Mouse (Mus musculus) layer of hippocampus, adult 9-11 months (tissue): Measurements from ENCODE around the gene Rbms1.

Experiments used
- DNase-seq: peaks from one replicate; pipeline ENCODE4 v3.0.0; 2022

Gene Rbms1

DNA sequence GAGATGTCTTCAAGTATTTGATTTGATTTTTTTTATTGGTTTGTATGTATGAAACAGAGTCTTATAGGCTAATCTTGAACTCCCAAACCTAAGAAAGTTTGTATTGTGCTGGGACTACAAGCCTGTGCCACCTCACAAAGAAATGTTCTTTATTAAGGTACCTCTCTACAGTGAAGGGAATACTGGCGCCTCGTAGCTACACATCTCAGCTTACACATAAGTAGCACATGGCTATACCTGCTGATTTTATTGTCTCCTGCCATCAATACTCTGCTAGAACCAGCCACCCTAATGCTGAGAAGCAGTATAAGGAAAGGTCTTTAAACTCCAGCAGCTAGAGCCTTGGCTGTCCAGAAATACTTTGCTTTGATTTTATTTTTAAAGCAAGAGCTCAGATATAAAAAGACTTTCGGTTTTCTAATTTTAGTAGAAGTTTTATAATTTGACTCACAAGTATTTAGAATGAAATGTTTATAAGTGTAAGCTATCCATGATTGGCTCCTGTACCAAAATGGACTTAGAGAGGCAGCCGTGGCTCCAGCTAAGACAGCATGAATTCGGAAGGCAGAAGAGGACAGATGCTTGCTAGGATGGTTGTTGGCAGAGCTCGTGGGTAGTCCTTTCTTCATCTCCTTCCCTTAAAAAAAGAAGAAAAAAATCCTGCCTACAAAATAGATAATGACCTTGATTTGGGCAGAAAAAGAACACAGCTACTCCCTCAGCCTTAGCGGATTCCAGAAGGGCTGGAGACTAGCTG, 48.3 kb downstream of the Rbms1 start:
- no peak for DNase-seq

DNA sequence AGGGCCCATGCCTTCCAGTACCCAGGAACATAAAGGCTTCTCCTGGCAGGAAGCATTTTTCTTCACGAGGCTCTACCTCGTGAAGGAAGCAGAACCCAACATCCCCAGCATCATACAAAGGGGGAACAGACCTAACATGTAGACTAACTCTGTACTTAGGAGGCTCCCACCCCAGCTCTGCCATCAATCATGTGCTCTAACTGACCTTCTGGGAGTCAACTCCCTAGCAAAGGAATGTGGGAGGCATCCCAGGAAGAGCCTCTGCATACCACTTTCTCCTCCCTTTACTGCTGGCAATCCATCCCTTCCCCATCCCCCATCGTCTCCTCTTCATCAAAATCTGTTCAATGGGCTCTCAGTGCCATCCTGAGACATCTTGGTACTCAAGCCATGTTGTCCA, 49.7 kb downstream of the Rbms1 start:
- no peak for DNase-seq

DNA sequence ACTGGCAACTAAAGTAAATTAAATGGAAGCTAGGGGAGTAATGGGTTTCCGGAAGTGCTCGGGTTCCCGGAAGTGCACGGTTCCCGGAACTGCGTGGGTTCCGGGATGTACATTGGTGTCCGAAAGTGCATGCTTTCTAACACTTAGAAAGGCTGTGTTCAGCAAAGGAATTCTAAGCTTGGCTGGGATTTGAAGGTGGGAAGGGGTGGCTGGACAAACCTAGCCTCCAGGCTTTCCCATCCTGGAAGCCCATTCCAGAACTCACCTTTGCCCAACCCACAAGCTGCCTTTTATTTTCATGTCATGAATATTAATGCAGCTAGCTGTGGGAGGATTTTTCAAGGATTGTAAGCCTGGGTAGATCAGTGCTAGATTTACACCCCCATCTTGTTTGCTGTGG, 51.3 kb downstream of the Rbms1 start:
- no peak for DNase-seq

DNA sequence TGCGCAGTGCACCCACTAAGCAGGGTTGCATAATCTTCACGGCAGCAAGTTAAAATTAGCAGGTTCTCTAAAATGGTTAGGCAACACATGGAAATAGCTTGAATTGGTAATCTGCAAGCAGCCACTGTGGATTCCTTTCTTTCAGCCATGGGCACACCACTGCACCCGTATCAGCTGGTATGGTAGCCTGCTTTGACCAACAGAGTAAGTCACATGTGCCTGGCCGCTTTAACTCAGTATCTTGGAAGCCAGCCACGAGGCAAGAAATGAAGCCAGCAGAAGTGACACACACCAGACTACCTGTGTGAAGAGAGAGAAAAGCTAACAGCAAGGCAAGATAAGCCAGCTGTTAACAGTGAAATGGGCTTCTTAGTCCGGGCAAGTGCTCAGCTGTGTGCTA, 52.2 kb downstream of the Rbms1 start:
- DNase-seq, result peak; percentile 72

DNA sequence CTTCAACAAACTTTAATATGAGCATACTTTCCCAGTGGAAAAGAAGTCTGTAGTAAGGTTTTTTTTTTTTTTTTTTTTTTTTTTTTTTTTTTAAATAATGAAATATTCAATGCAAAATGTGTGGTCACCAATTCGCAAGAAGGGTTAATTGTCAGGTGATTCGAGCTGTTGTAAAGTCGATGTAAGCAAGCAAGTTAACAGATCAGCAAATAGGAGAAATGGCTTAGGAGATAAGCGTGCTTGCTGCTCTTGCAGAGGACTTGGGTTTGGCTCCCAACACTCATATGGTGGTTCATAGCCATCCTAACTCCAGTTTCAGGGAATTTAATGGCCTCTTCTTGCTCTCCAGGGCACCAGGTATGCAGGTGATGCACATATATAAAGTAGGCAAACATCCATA, 54.4 kb downstream of the Rbms1 start:
- DNase-seq, result no peak

DNA sequence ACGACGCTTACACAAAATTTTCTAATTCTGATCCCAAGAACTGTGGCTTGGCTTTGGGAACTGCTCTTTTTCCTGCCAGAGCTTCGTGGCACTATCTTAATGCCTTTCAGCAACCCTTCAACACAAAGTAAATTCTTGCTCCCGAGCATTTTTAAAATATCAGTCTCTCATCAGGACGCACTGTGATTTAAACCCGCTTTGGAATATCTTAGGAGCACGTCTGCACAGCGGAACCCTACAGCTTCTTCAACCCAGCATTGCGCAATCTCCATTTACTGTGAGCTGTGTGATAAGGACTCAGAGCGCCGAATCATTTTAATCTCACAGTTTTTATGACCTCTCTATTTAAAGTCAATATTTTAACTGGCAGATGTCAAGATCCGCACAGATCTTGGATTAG, 54.9 kb downstream of the Rbms1 start:
- no peak for DNase-seq

DNA sequence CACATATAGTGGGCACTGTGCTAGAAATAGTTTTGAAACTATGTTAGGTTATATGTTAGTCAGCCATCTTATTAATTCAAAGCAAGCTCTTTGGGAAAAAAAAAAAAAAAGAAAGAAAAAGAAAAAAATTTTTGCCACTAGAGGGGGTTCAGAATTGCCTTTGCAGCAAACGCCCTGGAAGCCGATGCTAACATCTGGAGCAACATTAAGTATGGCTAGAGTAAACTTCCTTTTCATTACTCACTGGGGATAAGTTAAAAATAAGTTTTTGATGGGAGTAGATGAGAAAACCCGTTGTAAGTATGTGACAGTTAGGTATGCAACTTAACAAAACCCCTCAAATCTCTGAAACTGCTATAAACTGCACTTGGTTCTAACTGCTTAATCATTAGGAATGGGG, 57.7 kb downstream of the Rbms1 start:
- no peak for DNase-seq

DNA sequence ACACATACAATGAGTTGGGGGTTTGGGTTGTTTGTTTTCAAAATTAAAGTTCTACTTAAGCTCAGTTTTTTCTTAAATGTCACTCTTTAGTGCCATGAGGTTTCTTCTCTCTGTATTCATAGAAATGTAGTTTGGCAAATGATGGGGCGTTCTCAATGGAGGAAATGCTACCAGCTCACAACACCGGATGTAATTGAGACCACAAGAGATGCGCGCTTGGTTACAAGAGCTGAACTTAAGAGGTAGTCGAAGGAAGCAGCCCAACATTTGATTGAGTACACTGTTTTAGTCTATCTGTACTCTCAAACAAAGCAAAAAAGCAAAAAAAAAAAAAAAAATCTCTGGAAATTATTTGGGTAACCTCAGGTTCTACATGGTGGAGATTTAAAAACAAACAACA, 58.9 kb downstream of the Rbms1 start:
- DNase-seq, result no peak

DNA sequence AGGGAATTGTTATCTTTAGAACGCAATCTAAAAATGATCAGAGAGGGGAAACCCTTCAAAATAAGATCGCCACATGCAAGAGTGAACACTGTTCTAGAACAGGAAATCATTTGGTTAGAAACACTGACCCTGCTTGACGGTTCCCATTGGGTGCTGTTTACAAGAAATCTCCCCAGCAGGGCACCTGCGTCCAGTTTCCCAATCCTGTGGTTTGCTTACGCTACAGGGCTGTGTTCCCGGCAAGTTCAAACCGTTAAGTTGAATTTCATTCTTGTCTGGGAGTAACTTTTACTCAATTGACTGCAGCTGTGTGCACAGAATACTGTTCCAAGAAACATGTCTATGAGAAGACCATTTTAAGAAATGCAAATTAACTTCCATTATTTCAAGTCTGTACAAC, 59.5 kb downstream of the Rbms1 start:
- DNase-seq, result no peak

DNA sequence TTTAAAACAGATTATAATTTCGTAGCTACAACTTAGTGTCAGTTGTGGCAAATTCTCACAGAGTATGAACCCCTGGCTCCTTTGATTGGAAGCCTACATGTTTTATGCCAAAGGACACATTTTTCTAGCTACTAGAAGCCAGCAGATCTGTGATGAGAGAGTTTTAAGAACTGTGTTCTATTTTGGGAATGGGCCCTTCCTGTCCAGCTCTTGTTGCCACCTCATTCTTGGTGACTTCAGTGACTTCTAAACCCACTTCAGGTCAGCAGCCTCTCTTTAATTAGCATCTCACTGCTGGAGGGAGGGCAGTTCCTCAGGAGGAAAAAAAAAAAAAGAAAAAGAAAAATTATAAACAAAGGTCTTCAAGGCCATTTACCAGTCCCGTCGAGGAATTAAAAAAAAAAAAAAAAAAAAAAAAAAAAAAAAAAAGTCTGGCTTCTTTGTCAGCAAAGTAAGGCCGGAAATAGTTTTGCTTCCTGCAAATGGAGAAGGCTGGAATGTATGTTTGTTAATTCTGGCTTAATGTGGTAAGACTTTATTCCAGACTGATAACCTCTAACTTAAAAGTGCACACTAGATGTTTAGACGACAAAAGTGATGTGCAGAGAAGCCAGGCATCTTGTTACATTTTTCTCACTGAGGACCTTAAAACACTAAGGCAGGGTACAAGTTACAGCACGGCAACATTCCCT, 60.4 kb downstream of the Rbms1 start:
- DNase-seq, result no peak

DNA sequence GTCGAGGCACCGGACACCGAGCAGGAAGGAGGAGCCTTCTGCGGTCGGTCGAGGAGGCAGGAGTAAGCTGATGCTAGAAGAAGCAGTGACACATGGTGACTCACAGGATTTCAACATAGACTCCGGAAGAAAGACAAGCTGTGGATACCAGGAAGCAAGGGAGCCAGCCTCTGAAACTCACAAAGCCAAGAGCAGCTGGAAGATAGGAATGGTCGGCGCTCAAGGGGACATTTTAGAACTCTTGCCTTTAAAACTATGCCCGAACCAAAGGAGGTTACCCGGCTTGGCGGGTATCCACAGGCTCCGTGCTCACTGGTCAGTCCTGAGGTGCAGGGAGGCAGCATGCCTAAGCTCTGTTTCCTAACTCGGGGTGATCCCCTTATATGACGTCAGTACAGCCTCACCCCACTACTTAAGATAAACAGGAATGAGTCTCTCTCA, 61.5 kb downstream of the Rbms1 start:
- peak; percentile 34 for DNase-seq

DNA sequence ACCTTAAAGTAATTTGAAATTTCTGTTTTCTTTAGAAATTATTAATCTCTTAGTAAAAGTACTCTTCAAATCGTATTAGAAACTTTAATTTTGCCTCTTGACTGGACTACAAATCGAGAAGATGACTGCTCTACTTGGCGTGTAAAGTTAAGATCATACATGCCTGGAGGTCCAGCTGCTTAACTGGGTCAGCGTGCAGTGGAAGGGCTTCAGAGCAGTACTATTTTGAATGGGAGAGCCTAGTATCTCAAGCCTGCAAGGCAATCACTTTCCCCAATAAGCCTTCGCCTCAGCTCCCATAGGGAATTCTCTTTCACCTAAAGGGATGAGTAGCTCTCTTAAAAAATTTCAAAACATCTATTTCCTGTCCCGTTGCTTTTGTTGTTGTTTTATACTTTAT, 62.0 kb downstream of the Rbms1 start:
- no peak for DNase-seq

DNA sequence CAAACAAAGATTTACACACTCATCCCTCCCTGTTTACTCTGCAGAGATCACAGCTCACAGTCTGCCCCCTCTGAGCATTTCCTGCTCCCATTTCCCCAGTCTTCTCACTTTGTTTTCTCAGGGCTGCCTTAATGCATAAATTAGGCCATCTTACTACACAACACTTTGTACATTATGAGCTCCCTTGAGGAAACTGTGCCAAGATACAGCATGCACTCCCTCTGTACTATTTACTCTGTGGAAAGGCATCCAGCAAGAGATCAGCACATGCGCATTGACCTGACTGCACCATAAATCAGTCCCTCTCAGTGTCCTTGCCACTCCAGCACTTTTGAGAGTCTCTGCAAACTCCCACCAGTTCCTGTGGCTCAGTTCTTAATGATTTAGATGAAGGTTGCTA, 70.0 kb downstream of the Rbms1 start:
- DNase-seq, result no peak

DNA sequence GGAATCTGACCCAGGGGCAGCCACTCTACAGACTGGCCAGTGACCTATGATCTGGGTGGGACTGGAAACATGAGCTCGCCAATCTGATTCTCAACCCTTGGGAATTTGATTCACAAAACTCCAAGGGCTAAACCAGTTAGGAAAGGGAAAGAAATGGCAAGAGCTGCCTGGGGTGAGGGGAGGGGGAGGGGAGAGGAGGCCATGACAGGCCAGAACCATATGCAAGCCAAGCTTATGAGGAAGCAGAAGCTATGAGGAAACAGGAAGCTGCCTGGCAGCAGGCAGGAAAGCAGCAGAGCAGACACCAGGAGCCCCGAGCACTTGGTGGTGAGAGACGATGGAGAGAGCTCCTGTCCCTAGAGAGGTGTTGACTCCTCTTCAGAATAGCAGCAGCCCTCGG, 79.1 kb downstream of the Rbms1 start:
- peak; percentile 7 for DNase-seq

DNA sequence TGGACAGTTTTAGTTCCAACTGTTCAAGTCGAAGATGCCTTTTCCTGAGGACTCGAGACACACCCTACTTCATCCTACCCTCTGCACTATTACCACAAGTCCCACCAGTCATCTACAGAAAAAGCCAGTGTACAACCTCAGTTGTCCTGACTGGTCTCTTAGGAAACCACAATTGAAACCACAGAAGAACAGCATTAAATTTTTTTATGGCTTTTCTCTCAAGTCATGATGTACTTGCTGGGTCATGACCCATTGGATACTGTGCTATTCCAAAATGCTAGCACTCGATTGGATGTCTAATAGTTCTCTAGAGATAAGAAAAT, 80.0 kb downstream of the Rbms1 start:
- DNase-seq, result no peak

DNA sequence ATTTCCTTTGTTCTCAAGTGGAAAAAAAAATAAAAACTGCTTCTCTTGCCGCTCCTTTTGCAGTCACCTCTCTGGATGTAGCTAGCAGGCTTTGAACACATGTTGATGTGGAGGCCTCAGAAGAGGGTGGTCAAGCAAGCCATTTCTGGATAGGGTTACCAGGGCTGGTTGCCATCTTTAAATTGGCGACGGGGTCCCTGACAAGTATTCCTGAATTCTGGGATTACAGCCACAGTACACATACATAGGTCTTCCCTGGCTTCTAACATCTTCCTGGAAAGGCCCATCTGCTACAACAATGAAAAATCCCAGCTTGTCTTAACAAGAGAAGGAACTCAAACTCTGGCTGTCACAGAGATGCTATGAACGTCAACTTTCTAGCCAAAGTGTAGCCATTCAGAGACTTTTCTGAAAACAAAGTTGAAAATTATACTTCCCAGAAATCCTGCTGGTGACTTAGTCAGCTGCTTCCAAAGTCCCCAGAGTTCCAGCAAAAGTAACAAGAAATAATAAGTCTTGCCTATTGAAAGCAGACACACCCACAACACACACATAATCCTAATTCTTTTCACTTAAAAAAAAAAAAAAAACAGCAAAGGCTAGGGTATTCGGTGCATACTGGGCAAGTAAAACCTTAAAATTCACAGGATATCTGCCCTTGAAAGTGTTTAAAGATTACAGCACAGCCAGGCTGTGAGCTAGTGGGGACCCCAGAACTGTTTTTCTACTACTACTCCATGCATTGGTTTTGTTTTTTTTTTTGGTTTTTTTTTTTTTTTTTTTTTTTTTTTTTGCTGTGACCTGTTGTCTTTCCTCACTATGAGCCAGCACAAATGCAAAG, 80.6 kb downstream of the Rbms1 start:
- DNase-seq, result no peak

DNA sequence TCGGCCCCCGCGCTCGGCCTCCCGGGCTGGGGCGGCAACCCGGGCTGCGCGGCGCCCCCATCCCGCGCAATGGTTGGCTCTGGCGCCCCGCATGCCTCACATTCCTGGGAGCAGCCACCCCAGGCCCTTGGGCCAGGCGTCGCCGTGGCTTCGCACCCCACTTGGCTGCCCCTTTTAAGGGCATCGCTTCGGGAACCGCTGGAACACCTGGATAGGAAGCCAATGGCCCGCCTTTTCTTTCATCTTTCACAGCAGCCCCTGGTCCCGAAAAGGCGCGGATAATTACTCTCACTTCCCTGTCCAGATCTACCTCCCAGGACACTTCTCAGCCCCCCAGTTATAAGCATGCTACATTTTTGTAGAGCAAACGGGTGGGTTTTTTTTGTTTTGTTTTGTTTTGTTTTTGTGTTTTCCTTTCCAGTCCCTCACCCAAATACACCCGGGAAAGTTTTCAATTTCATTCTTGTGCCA, 81.4 kb downstream of the Rbms1 start:
- DNase-seq, result no peak

DNA sequence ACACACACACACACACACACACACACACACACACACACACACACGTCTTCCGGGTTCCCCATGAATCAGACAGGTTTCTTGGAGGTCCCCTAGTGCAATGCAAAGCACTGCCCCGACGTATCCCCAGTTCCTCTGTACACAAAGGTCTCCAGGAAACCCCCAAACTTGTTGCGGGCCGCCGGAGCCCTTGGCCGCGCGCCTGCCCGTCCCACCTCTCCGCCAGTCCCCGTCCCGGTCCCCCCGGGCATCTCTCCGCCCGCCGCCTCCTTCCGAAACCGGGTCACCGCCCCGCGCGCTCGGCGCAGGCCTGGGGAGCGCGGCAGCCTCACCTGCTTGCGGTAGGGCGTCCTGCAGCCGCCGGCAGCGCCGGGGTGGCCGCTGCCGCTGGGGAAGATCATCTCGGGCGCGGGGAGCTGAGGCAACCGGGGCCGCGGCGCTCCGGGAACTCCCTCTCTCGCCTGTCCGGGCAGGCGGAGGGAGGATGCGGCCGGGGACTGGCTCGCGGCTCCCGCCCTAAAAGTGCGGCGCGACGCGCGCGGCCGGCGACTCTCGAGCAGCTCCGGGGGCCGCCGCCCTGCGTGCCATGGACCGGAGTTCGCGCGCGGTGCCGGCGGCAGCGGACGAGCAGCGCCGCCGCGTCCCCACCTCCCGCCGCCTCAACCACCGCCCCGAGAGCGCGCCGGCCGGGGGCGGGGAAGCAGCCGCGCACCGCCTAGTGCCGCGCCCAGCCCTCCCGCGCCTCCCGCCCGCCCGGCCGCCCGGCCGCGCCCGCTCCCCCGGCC, 82.0 kb downstream of the Rbms1 start:
- DNase-seq, result peak; percentile 21

DNA sequence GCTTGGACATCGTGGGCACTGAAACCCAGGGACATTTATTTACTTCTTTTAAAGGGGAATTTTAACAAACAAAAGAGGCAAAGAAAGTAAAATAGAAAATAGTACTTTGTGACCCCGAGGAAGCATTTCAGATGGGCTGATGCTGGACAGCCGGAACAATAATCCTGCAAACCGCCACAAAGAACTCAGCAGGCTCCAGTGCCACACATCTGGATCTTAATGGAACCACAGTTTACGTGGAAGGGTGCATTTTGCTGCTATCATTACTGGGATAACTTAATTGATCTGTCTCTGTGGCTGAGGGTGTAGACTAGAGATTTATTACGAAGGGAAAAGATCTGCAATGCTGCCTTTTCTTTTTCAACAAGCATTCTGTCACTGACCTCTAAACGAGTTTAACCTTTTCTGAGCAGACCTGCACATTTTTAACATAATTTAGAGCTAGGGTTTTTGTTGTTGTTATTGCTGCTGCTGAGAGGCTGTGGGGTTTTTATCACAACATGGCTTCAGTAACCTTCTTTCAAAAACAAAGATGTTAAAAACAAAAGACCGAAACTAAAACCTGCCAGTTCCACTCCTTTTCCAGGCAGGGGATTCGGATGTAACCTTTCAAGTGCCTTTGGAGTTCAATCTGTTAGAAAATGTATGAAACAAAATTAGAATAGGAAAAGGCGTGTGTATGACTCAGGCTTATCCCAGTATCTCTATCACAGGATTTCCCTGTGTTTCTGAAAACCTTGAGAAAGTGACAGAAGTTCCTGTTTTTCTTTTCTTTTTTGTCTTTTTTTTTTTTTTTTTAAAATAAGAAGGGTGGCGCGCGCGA, 82.8 kb downstream of the Rbms1 start:
- no peak for DNase-seq

DNA sequence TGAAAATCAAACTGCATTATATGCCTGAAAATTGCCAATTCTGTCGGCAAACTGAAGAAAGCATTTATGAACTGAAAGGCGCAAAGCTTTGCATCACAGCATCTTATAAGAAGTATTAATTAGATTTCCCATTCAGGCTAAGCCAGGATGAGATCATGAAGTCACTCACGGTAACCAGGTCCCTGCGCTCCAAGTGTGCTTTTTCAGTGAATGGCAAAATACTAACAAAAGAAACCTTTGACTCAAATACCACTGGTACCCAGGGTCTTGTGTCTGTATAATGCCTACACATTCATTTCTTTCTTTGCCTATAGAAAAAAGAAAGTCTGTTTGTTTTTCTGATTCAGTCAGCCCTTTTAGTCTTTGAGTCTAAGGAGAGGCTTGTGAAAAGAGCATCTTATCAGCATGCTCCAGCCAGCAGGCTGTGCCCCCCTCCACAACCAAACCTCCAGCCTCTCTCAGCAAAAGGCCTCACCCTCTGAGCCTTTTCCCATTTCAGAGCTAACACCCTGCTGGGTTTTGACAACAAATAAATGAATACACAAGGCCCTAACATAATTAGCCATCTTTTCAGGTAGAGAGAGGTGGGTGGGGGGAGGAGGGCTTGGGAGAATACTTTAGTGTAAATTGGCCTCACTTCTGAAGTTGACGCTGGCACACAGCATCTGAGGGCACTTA, 83.7 kb downstream of the Rbms1 start:
- DNase-seq, result no peak
